Mouse (Mus musculus) adrenal gland, adult 2 months (tissue): ENCODE data around the gene Myt1l. TPM values are rescaled to one million over a fixed set of nuclear protein-coding genes. Genes with fewer than 3 reads are reported as not detected.

Experiments
- DNase-seq: peaks from one replicate; pipeline ENCODE4 v3.0.0; 2021
- polyA plus RNA-seq: library from polyadenylated mRNA; depleted of rRNA; stranded (reverse); fragments of >200 nt; gene quantifications from 2 replicates; pipeline ENCODE4 v1.2.3, GENCODE M21; 2012
- total RNA-seq, 2 experiments: library from RNA; stranded (reverse); gene quantifications; 2 replicates each; pipeline ENCODE4 v1.2.3; 2021

Myt1l gene
- total and polyA plus RNA-seq, 3 experiments = 0.37 to 2.7 (median 2.0) TPM

DNA sequence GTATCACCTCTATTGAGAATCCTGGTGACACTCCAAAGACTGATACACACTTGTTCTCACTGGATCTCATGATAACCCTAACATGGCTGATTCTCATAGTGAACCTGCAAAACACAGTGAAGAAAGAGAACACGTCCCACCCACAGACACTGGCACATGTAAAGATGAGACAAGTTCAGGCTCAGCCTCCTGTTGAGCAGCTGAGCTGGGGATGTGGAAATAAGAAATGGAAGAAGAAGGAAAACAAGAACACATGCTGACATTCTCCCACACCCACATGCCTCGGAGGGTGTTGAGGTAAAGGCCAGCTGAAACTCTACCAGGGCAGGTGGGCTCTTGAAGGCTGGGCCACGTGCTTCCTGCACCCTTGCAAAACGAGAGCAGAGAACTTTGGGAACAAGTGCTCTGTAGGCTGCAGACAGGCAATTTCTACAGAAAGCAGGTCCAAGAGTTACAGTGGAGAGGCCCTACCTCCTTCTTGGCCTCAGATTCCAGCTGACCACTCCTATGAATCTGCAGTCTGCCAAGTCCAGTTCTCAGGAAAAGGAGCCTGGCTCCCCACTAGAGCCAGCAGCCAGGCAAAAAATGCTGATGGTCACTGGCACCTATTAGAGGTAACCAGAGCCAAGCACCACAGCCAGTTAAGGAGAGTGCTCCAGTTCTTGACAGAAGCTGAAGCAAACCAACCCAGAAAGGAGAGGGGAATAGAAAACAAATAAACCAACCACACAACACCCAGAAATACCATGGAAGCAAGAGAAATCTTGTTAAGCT, 376.1 kb downstream of the Myt1l start:
- no peak for DNase-seq

DNA sequence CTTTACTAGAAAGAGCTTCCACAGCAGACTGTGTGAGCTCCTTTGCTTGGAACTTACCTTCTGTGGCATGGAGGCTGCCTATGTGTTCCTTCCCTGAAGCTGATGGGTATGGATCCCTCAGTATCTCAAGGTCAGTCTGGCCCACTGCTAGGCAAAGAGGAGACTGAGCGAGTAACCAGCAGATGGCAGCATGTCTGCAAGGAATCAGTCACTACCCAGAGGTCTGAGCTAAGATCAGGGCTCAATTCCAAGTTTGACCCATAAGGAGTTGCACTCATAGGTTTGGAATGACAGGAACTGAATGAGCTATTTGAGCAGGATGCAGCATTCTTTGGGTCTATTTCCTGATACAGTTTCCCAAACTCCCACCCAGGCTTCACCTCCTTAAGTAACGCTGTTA, 378.9 kb downstream of the Myt1l start:
- DNase-seq = peak; percentile 68

DNA sequence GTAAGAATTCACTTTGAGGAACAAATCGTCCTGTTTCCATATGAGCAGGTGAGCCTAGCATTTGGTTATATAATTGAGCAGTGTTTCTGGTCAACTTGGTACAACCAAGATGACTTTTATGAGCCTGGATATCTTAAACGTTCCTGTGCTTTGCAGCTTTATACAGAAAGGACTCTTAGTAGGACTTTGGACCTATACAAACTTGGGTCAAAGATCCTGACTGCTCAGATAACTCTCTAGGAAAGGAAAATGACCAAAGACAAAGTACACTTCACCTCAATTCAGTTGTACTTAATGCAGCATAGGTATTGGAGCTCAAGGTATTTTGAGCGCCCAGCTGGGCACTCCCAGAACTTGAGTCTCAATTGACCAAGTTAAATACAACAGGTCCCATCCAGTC, 388.0 kb downstream of the Myt1l start:
- DNase-seq = no peak

DNA sequence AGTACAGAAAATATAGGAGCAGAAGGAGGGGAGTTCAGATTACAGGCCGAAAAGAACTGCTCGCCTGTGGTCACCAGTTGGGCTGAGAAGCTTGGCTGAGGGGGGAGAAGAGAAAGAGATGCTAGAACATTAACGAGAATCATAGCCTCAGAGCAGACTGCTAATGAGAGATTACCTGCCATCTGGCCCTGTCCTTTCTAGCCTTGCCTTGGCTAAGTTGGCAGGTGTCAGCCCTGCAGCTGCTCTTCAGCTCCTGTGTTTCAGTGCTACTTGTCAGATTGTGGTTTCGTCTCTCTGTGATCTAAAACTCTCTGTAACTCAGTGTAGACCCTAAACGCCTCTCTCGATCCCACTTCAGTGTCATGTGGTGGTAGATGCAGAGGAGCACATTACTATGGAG, 388.6 kb downstream of the Myt1l start:
- DNase-seq = no peak

DNA sequence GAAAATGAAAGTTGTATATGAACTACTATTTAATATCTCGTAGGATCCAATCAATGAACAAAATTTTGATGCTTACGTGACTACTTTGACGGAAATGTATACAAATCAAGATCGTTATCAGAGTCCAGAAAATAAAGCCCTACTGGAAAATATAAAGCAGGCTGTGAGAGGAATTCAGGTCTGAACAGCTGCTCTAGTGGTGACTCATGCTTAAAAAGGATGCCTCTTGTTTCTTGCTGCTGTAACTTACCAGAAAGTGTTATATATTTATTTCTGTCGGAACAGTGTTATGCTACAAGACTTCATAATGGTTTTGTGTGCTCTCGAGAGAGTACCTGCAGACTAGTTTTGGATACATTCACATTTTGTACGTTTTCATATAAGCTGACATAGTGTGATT, 392.1 kb downstream of the Myt1l start:
- no peak for DNase-seq

DNA sequence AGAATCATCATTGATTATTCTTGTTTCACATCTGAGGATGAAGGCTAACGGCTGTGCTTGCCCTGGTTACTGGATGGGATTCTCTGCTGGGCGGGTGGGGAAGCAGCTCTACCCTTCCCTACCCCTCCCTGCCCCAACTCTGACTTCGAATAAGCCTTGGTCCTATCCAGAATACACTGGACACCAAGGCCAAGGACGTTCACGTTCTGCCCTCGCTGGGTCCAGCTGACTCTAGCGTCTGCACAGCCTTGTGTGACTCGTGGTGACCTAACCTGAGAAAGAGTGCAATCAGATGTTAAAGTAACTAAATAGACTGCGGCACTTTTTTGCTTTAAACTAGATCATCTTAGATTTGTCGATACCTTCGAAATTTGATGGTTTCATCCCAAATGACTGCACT, 393.3 kb downstream of the Myt1l start:
- DNase-seq = peak; percentile 72

DNA sequence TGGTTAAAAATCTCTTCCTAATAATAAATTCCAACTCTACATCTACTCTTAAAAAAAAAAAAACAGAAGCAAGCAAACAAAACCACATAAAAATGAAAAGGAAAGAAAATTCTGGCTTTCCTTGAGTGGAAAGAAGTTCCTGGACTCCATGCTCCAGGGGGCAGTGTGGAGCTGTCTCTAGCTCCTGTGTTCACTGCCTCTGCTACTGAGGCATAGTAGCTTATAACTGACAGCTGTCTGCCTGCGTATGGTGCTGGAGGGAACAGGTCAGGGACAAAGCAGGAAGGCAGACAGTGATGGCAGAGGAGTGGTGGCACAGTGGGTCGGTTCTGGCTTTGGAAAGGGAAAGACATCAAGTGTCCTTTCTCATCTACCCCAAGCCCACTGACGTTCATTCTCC, 398.7 kb downstream of the Myt1l start:
- DNase-seq = peak; percentile 52

DNA sequence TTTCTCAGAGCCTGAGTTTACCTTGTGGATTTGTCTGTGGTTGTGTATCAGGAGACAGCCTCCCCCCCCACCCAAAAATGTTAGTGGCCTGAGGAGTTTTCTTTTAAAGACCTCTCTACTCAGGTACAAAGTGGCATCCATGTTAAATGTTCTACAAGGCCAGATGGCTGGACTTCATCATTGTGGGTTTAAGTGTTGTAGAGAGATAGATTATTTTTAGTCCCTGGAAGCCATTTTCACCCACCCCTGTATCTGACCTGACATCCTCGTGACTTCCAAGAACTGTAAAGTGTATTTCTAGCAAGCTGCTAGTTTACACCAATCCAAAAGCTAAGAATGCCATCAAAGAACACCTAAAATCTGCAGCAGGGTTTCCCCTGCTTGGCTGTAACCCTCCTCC, 402.4 kb downstream of the Myt1l start:
- DNase-seq = no peak

DNA sequence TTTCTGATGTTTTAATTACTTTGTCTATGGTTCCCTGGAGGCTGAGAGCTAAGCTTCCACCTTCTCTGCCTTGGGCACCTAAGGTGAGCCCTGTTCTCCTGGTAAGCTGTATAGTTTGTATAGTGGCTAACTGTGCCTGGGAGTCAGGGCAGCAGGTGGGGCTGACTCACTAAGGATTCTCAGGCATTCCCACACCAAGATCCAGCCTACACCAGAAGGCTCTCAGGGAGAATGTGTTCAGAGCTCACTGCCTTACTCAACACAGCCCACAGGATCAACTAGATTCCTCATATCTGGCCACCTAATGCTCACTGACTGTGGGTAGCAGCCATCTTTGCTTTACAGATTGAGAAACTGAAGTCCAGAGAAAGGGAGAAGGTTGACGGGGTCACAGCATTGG, 404.8 kb downstream of the Myt1l start:
- no peak for DNase-seq

DNA sequence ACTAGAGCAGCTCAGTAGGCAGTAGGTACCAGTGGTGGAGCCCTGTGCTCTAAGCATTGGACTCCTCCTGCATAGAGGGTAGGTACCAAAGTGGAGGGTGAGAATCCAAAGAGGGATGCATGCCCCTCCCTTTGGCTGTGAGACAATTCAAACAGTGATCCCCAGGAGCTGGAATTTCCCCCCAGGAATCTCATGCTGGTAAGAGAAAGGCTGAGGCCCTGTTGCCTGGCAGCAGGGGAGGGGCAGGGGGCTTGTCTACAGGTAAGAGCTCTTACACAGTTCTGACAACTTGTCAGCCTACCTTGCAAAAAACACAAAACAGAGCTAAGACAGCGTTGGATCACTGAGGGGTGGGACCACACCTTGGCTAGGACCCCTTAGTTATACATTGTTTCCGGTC, 405.3 kb downstream of the Myt1l start:
- no peak for DNase-seq

DNA sequence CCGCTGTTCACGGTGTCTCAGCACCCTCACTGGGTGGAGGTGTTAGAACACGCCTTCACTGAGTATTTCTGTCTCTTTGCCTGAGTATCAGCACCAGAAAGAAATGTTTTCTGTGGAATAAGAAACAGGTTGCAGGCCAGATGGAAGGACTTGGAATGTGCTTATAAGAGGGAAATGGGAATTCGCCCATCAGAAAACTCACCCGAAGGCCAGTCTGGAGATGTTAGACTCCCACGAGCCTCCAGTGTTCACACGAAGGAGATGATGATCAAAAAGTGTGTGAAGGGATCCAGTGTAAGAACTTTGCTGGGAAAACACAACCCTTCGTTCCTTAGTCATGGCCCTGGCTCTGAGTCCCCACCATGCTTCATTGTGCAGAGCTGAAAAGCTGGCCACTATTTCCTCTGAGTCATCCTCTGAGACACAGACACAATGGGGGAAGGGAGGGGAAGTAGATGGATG, 406.0 kb downstream of the Myt1l start:
- DNase-seq = peak; percentile 53

DNA sequence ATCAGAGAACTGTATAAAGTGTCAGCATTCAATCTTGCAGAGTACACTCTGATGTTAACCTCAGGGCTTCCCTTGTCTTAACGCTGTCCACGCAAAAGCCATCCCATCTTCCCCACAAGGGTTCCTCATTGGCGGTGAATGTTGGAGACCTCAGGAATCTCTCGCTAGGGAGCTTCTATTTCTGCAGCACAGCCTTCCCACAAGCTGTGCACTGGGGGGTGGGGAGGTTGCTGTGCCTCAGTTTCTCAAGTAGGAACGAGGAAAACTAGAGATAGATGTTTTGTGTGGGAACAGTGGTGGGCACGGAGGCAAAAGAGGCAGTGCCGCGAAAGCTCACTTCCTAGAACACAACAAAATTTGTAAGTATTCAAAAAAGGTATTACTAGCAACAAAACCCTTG, 409.1 kb downstream of the Myt1l start, which contains the start of gene Pxdn:
TSS of gene Pxdn (plus strand) at position 301 of the 400 bp plus-strand sequence.
- no peak for DNase-seq

DNA sequence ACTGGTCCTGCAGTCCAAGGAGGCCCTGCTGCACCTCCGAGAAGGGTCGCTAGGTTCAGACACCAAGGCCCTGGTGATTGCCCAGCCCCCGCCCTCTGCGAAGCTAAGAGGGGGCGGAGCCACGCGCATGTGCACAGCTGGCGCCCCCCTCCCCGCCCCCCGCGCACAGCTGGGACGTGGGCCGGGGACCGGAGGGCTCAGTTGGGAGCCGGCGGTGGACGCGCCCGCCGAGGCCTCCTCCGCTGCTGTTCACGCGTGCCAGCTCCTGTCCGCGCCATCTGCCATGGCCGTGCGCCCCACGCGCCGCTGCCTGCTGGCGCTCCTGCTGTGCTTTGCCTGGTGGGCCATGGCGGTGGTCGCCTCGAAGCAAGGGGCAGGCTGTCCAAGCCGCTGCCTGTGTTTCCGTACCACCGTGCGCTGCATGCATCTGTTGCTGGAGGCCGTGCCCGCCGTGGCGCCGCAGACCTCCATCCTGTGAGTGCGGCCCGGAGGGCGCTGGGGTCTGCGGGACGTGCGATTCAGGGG, 409.7 kb downstream of the Myt1l start:
- DNase-seq = peak; percentile 79

DNA sequence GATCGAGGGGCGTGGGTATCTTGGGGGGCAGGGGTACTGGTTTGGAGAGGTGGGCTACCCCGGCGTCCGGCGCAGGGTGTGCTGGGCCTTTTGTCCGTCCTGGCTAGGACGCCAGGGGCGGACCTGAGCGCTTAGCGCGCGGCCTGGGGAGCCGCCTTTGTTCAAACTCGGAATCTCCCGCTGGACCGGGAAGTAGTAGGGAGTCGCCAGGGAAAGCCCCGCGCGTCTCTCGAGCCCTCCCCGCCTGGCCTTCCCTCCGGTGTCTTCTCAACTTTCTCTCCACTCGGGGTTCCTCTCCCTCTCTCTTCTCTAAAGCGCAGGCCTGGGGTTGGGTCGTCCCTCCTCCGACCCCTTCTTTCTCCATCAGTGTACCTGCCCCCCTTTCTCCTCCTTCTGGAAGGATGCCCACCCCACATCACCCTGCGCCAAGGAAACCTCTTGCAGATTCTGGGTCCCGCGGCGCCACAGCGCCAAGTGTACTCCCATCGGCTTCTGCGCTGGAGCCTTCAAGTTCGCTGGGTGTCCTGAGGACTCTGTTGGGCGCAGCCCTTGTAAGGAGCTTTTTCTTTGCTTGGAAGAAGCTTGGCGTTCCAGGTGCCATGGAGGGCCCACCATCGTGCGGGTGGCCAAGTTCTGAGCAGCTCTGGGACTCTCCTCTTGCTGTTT, 410.3 kb downstream of the Myt1l start:
- DNase-seq = peak; percentile 85

DNA sequence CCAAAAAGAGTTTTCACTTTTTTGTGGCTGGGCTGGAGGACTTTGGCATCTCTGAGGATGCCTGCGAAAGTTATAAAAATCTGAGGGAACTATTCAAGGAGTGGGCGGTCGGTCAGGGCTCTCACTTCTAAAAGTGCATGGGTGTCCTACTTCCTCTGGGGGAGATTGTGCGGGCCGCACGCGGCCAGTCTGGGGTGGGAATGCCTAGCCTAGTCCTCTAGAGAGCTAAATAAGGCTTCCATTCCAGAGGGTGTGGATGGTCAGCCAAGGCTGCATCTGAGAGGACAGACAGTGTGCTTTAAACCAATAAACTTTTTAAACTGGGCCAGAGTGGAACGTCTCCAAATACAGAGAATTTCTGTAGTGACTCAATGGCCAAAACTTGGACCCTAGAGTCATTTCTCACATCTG, 411.1 kb downstream of the Myt1l start:
- DNase-seq = peak; percentile 30

DNA sequence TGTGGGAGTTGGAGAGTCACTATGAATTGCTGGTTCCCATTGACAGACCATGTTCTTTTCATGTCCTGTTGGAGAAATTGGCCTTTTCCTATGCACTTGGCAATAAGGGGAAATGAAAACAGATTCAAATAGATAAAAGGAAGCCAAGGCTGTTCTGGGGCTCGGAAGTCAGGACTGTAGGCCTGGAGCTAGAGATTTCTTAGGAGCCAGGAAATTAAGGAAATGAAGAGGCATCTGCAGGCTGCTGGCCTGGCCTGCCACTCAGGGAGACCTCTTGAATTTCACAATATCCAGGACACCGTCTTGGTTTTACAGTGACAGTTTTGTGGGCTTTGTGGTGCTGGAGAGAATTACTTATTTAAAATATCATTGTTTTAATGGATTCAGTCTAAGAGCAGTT, 414.3 kb downstream of the Myt1l start:
- DNase-seq = peak; percentile 23

DNA sequence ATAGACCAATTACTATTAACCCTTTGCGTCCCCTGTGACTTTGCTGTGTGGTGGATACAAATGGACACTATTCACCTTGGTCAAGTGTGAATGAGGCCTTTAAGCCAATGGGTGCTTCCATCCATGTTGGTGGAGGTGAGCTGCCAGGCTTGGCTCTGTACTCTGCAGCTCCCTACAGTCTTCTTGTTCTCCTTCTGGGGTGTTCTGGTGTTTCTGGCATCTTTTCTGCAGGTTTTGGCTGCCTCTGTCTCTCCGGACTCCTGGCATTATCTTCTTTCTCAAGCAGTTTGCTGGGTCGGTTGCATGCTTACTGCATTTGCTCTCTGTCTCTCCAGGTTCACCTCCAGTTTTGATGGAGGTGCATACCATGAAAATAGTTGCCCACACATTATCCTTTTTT, 416.5 kb downstream of the Myt1l start:
- no peak for DNase-seq

DNA sequence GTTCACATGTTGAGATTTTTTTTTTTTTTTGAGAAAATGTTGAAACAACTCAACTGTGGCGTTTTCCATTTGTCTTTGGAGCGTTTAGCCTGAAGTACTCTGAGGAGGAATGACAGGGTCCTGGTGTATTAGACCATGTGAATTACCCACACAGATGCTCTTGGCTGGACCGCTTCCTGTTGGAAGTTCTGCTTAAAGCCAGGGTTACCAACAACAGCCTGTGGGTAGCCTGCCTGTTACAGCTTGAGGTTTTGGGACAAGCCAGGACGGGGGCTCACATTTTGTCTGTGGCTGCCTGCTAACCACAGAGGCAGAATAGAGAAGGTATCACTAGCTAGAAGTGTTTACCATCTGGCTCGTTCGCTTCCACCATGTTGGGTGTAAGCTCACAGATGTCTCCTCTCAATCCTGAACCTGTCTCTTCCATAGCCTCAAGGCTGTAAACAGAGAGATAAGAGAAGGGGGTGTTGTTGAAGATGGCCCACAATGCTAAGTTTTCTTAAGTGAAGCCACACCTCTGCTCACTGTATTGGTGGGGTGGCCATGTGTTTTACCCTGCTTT, 417.1 kb downstream of the Myt1l start:
- no peak for DNase-seq

DNA sequence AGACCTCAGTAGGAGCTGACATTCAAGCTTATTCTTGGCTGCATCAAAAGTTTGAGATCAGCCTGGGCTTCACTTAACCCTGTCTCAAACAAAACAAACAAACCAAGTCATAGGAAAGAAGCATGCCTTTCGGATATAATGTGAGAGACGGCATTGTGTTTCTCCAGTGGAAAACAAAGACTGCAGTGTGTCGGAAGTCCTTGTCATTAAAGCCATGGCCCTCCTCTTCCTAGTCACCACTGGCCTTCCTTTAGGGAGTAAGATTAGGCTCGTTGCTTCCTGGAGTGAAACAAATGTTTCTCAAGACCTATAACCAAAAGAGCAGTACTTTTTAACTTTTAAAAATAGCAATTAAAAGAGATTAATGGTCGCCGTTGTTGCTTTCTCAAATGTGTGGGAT, 422.9 kb downstream of the Myt1l start:
- DNase-seq = no peak

DNA sequence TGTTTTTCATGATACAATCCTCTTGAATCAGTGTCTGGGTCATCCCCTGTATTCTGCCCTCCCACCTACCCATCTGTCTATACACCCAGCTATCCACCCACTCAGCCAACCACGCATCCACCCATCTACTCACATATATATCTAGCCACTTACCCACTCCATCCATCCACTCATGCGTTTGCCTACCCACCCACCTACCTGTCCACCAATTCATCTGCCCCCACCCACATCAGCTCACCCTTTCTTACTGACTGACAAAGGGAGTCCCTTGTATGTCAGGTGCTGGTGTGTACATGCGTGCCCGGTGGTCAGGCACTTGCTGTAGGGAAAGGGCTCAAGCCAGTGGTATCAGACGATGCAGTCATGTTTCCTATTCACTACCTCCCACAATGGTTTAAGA, 423.3 kb downstream of the Myt1l start:
- DNase-seq = no peak

DNA sequence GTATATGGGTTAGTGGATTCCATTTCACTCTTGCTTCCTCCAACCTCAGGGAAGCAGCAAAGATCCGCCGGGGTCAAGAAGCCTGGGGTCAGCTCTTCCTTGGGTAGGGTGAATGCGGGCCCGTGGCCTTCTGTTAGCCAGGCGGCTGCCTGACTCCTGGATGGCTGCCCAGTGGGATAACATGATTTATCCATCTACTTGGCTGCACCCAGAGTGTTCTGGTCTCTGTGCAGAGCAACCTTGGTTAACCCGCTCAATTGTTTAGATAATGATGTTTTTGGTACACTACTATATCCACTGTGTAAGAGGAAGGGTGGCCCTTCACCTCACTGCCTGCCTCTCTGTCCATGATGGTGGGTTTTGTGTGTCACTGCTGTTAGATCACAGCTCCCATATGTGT, 423.9 kb downstream of the Myt1l start:
- peak; percentile 92 for DNase-seq

DNA sequence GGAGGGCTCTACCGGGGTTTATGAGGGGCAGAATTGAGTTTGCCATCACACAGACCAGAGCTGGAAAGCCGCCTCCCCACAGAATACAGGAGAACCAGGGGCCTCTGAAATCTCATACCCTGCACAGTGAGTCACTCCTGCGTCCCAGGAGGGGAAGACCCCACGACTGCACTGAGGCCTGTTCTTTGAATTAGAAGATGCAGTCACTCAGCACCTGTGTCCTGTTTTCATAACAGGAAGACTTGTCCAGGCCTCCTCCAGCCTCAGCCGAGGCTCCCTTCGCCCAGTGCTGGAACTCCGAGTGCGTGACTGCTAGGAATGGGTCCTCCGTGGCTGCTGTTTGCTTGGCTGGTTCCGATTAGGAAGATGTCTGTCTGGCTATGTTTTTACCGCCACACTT, 425.8 kb downstream of the Myt1l start:
- no peak for DNase-seq

DNA sequence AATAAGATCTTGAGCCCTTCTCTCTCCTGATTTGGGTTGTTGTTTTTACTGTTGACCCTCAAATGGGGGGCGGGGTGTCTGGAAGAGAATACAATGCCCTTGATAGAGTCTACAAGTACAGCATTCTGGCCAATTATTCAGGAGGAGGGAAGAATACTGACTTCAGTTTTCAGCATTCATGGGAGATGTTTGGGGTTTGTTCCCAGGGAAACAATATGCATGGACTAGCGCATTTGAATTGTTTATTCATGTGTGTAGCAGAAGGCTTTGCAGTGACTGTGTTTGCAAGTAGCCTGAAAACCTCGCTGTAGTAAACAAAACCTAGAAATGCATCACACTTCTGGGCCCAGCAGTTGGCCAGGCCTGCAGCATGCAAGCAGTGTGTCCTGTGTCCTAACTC, 426.3 kb downstream of the Myt1l start:
- no peak for DNase-seq
